Mouse (Mus musculus) gastrocnemius, postnatal 14 days (tissue): ENCODE data around the gene Ap4e1. TPM values are rescaled to one million over a fixed set of nuclear protein-coding genes. Genes with fewer than 3 reads are reported as not detected.

Source experiments
- DNase-seq: peaks from one replicate; pipeline ENCODE4 v3.0.0; 2021; ENCODE audit warnings: mixed read lengths
- intact Hi-C: fragments of 180-260 bp; cut with DNase I; formaldehyde crosslinking; loops from one replicate; pipeline ENCODE4 v1.15.1; 2025; ENCODE audit warnings: low total_unique reads
- long read RNA-seq, 2 experiments: library from polyadenylated mRNA; stranded (forward); transcript quantifications; one replicate each; pipeline ENCODE4 v2.0.0; 2021
- total RNA-seq, 2 experiments: library from RNA; stranded (reverse); gene quantifications; 2 replicates each; pipeline ENCODE4 v1.2.3; 2021

Gene Ap4e1
- total RNA-seq, result 1 to 10 TPM; 6.6 to 7.4 TPM
- long read RNA-seq, experiment 1, partial matches to known transcripts, result 3 of 4 reads
- long read RNA-seq, experiment 1, other reads (novel, unspliced or antisense), result 1 of 4 reads
- long read RNA-seq, experiment 2, partial matches to known transcripts, result 0 of 1 reads
- long read RNA-seq, experiment 2, other reads (novel, unspliced or antisense), result 1 of 1 reads

DNA sequence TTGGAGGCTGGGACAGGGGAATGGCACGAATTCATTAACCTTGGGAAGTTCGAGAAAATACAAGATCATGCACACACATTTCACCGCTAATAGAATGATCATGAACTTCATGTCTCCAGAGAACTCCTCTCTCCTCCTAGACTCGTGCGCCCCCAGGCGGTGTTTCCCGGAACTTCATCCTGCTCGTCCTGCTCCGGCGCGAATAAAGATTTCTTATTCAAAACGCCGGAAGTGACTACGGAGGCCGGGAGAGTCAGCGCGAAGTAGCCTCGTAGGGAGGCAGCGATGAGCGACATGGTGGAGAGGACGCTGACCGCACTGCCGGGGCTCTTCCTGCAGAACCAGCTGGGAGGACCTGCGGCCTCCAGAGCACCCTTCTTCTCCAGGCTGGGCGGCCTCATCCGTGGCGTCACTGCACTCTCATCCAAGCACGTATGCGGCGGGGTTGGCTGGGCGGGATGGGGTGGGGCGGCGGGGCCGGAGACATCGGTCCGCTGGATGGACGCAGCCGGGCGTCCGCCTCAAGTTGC is at the start of gene Ap4e1:
Ap4e1 (plus strand) TSS at position 249 of the 530 bp plus-strand sequence.
- intact Hi-C loops, result loop anchor here (10.0 kb wide), 1 partner anchor 194 kb away; no protein-coding TSS in a partner anchor
- DNase-seq, result peak; percentile 95

DNA sequence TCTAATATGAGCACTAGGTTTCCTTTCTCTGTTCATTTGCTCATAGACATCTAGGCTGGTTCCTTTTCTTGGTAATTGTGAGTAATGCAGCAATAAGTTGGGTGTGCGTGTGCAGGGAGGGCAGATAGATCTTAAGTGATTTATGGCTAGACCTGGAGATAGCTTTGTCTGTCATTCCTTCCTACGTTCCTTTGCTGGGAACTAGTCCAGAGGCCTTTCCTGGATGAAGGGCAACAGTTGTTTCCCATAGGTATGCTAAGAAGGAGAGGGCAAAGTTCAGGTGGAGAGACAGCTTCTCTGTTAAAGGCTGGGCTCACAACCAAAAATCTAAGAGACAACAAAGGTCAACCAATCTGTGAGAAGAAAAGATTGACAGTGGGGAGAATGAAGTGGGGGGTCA is 46.8 kb upstream of the Ap4e1 start:
- intact Hi-C loops, result no loop called here
- DNase-seq, result no peak

DNA sequence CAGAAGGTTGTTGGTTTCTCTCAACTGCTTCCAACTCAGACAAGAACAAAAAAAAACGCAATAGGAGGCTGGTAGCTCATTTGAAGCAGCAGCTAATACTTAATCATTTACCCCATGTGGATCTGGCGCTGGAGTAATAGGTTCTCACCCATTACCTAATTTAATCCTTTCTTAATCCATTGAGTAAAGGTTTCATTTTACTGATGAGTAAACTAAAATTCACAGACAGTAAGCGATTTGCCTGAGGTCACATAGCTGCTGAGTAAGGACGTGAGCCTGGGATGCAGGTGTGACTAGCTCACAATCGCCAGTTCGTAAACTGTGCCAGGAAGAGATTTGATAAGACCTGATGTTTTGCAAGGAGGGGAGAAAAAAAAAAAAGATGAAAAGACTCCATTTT is 31.1 kb upstream of the Ap4e1 start:
- intact Hi-C loops, result no loop called here
- DNase-seq, result no peak

GRCm38 (mm10) chr2:126983221-126983620 is 25.3 kb upstream of the Ap4e1 start:
- no peak for DNase-seq
- intact Hi-C loops, result no loop called here

DNA sequence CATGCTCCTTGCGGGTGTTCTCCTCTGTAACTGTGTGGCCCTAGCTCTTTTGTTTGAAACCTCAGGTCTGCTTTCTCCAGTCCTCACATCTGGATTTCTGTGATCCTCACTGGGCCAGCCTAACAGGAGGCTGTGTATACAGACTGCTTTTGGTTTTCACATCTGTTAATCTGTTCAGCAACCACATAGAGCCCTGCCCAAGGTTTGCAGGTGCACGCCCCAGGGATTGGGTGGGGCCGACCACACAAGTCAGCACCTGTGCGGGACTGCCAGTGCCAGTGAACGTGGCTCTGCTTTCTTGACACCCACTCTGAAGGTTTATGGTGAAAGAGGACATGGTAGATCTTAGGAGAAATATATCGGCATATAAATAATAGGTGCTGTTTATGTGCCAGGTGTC is 18.6 kb upstream of the Ap4e1 start:
- intact Hi-C loops, result loop anchor here (5.0 kb wide), 1 partner anchor 43 kb away; no protein-coding TSS in a partner anchor
- DNase-seq, result no peak

GRCm38 (mm10) chr2:126992742-126993141 is 15.8 kb upstream of the Ap4e1 start:
- DNase-seq, result no peak
- intact Hi-C loops, result loop anchor here (5.0 kb wide), 1 partner anchor 45 kb away; no protein-coding TSS in a partner anchor

- intact Hi-C loops, result loop anchor here (5.0 kb wide), 2 partner anchors 47 to 62 kb away; partner anchors contain the start of gene Sppl2a
- no peak for DNase-seq
Observed at GRCm38 (mm10) chr2:126994384-126995166, 13.9 kb upstream of the Ap4e1 start.

- intact Hi-C loops, result loop anchor here (5.0 kb wide), 1 partner anchor 64 kb away; the partner anchor contains the start of gene Sppl2a
- peak; percentile 23 for DNase-seq
Observed at GRCm38 (mm10) chr2:126996737-126997136, 11.8 kb upstream of the Ap4e1 start.

DNA sequence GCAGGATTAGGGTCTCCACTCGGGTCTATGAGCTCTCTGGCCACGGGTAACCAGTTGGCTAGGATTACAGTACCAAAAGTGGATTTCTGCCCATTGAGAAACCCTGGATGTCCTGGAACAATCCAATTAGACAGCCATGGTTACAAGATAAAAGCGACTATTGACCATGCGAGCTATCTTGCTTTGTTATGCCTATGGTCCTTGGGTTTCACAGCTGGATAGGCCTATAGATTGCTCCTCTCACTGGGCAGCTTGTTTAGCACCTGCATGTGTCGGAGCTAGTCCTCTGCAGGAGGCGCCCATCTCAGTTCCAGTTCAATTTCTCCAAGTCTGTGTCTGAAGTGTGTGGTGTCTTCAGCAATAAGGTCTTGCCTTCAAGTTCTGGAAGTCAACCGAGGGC is 10.3 kb upstream of the Ap4e1 start:
- intact Hi-C loops, result loop anchor here (5.0 kb wide), 1 partner anchor 66 kb away; the partner anchor contains the start of gene Sppl2a
- no peak for DNase-seq

DNA sequence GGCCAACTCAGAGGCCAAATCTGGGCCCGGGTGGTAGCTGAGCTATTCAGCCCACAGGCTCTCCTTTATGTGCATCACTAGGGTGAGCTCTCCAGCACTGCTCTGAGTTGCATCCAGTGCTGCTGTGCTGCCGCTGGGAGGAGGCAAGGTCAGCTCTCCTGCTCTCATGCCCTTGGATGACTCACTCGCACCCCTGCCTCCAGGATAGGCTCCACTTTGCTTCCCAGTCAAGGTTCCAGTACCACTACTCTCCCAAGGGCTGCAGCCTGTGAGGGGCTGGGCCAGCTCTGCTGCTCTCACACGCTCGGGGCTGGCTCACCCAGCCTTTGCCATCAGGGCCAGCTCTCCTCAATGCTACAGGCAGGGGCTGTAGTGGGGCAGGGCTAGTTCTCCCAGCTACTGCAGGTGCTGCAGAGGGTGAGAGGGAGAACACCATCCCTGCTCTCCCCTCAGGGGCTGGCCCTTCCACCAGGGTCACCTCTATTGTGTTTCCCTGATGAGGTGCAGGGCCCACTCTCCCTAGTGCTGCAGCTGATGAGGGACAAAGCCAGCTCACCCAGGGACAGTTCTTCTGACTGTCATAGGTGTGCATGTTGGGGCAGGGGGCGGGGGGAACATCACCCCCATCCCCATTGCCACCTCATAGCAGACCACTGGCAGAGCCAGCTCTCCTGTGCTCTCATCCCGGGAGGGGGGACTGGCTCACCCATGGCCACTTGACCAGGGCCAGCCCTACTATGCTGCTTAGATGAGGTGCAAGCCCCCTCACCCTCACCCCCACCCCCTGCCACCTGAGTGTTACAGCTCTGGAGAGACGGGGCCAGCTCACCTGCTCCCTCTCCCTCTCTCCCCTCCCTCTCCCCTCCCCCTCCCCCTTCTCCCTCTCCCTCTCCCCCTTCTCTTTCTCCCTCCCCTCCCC is 7.9 kb upstream of the Ap4e1 start:
- intact Hi-C loops, result loop anchor here (10.0 kb wide), 1 partner anchor 186 kb away; no protein-coding TSS in a partner anchor
- no peak for DNase-seq

DNA sequence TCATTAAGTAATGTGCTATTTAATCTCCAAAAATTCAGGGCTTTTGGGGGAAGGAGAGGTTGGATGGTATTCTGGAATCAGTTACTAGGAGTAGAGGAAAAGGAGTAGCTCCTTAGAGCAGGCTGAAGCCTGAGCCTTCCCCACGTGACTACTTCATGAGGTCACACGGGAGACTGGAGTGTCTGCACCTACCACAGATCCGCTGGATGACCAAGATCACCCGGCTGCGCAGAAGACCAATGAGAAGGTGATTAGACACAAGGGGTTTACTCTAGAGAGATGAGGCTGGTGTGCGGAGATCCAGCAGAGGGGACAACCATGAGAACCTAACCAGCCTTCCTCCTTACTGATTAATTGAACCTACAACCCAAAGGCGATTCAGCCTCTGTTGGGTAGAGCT is 4.5 kb upstream of the Ap4e1 start:
- intact Hi-C loops, result loop anchor here (10.0 kb wide), 1 partner anchor 189 kb away; no protein-coding TSS in a partner anchor
- DNase-seq, result no peak

- intact Hi-C loops, result loop anchor here (10.0 kb wide), 1 partner anchor 192 kb away; no protein-coding TSS in a partner anchor
- peak; percentile 38 for DNase-seq
Observed at GRCm38 (mm10) chr2:127006634-127007370, 1.7 kb upstream of the Ap4e1 start.

GRCm38 (mm10) chr2:127007509-127007908 is 1.0 kb upstream of the Ap4e1 start:
- intact Hi-C loops, result loop anchor here (10.0 kb wide), 1 partner anchor 193 kb away; no protein-coding TSS in a partner anchor

DNA sequence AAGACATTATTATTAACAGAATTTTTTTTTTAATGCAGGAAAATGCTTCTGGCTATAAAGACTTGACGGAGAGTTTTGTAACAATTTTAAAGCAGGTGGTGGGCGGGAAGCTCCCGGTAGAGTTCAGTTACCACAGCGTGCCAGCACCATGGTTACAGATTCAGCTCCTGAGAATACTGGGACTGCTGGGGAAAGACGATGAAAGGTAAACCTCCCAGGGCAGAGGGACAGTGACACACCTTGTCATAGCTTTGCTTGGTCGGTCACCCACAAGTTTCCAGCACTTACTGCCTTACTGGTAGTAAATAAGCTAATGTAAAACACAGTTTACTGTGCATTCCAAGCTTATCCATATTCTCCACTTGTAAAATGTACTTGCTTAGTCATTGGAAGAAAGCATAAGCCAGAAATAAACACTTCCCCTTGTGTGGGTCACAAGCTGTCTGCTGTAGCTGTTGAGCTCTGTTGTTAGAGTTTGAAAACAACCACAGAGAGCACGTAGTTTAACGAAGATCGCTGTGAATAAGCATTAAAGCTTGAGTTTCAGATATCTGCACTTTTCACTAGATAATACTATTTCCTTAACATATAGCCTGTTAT is 26.6 kb downstream of the Ap4e1 start:
- no peak for DNase-seq
- intact Hi-C loops, result no loop called here

More at GRCm38 (mm10) chr2:127007509-127007908, 1.0 kb upstream of the Ap4e1 start:
- peak; percentile 27 for DNase-seq

GRCm38 (mm10) chr2:127037299-127037698 is 28.8 kb downstream of the Ap4e1 start:
- DNase-seq, result no peak
- intact Hi-C loops, result no loop called here

- no peak for DNase-seq
- intact Hi-C loops, result no loop called here
Observed at GRCm38 (mm10) chr2:127061471-127061870, 53.0 kb downstream of the Ap4e1 start.

DNA sequence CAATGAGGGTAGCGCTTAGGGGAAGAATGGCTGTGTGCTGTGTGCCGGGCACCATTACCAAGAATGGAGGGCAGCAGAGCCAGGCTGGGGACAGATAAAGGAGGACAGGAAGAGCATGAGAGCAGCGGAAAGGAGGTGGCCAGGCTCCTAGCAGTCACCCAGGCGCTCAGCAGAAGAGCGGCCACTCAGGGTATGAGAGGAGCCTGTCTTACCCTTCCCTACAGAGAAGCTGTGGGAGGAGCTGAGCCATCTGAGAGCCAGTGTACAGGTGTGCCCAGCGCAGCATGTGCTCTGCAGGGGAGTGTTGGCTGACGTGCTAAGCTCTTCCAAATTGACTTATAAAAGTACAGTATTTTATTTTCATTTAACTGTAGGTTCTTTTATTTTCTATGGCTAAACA is 60.3 kb downstream of the Ap4e1 start:
- intact Hi-C loops, result no loop called here
- DNase-seq, result no peak

DNA sequence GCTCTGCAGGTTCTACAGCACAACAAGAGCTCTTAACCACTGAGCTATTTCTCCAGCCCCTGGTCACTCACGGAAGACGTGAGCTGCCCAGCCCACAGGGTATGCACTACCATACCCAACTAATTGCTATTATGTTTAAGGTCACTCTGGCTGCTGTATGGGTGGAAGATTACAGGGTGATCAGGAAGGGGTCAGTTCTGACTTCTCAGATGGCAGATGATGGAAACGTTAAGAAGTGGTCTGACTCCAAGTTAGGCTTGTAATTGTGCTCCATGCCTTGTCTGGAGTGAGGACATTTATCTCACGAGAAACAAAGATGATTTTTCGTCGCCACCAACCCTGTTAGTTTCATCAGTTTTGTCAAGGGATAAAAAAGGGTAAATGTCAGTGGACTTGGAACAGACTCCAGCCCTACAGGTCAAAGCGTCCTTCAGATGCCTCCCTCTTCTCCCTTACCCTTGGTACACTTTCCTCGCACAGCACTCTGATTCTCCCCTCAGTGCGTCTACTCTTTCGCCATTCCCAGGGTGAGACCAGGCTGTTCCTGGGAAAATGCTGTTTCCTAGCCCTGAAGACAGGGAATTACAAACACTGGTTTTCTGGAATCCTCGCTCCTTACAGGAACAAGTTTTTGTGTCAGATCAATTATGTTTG is 61.4 kb downstream of the Ap4e1 start:
- intact Hi-C loops, result no loop called here
- DNase-seq, result no peak
